Mouse (Mus musculus) forebrain, embryonic 16.5 days (tissue): ENCODE results near the gene Tent5c. TPM values are rescaled to one million over a fixed set of nuclear protein-coding genes. Genes with fewer than 3 reads are reported as not detected.
A peak's percentile ranks its signal among the peaks of the same experiment; 100 is the strongest.

Experiments
- ATAC-seq: fragments of 200-750 bp; cut with Nextera tagmentation; 2 replicates; pipeline ENCODE4 v1.8.0; 2017; ENCODE audit warnings: mild to moderate bottlenecking, moderate library complexity
- H3K27ac ChIP-seq: fragments of 300-500 bp; sonication (generic); 2 replicates; pipeline ENCODE4 v1.5.1; 2014; ENCODE audit warnings: low read length, control low read depth
- H3K27me3 ChIP-seq: fragments of 300-500 bp; sonication (generic); replicated peaks from 2 replicates; pipeline ENCODE4 v1.6.1; 2014; ENCODE audit warnings: low read length; ENCODE audit not compliant: control insufficient read depth, insufficient read depth
- H3K36me3 ChIP-seq: fragments of 300-500 bp; sonication (generic); 2 replicates; pipeline ENCODE4 v1.6.1; 2014; ENCODE audit not compliant: control insufficient read depth, insufficient read depth
- H3K4me1 ChIP-seq: fragments of 300-500 bp; sonication (generic); replicated peaks from 2 replicates; pipeline ENCODE4 v1.6.1; 2014; ENCODE audit warnings: low read length; ENCODE audit not compliant: control insufficient read depth, insufficient read depth
- H3K4me2 ChIP-seq: fragments of 300-500 bp; sonication (generic); 2 replicates; pipeline ENCODE4 v1.6.1; 2014; ENCODE audit warnings: mild to moderate bottlenecking, low read length, control low read depth
- H3K4me3 ChIP-seq: fragments of 300-500 bp; sonication (generic); replicated peaks from 2 replicates; pipeline ENCODE4 v1.5.1; 2014; ENCODE audit warnings: mild to moderate bottlenecking, low read length, control low read depth
- H3K9ac ChIP-seq: fragments of 300-500 bp; sonication (generic); replicated peaks from 2 replicates; pipeline ENCODE4 v1.6.1; 2014; ENCODE audit warnings: low read depth, low read length, control low read depth
- H3K9me3 ChIP-seq: fragments of 300-500 bp; sonication (generic); 2 replicates; pipeline ENCODE4 v1.6.1; 2016; ENCODE audit warnings: low read length; ENCODE audit not compliant: control insufficient read depth
- WGBS: fragments of 180-500 bp; shearing (Covaris S2); extraction: QIAGEN DNeasy Blood & Tissue Kit; methylation state at CpG from one replicate; pipeline ENCODE4 v1.1.7; 2014; 5-methylcytosine and 5-hydroxymethylcytosine counted together
- polyA plus RNA-seq: library from polyadenylated mRNA; unstranded; fragments of >200 nt; fragmentation: Nextera tagmentation; extraction: Ambion mirVana; gene quantifications from 2 replicates; pipeline ENCODE4 v1.2.1, GENCODE M21; 2015

Gene Tent5c
- polyA plus RNA-seq, 1 experiment from 2014 or later = 3.5 TPM

GRCm38 (mm10) chr3:100521626-100522025 lies 32.5 kb upstream of the Tent5c start:
- Histone ChIP-seq H3K4me2 (no peak overlapping the region), H3K27ac (no peak overlapping the region), H3K4me1 (no peaks in the 10 kb centered on the region), H3K9me3 (no peaks in the 10 kb centered on the region), H3K36me3 (no peaks in the 10 kb centered on the region), H3K4me3 (no peak overlapping the region), H3K27me3 (no peaks in the 10 kb centered on the region), H3K9ac (no peak overlapping the region)
- ATAC-seq = no peak
- 59% methylated on average over 1 of the region's 1 CpGs for WGBS

- no peak overlapping the region for H3K4me3 ChIP-seq
- H3K27ac ChIP-seq = no peak overlapping the region
- H3K9me3 ChIP-seq = no peaks in the 10 kb centered on the region
- H3K27me3 ChIP-seq = no peaks in the 10 kb centered on the region
- H3K4me1 ChIP-seq = no peaks in the 10 kb centered on the region
- no peaks in the 10 kb centered on the region for H3K36me3 ChIP-seq
- WGBS = 82% methylated on average over 5 of the region's 5 CpGs
- H3K4me2 ChIP-seq = no peak overlapping the region
- ATAC-seq = no peak
- no peak overlapping the region for H3K9ac ChIP-seq
These were observed 26.6 kb upstream of the Tent5c start for GRCm38 (mm10) chr3:100515754-100516141.

- H3K4me2 ChIP-seq = no peak overlapping the region
- 66% methylated on average over 8 of the region's 8 CpGs for WGBS
- no peaks in the 10 kb centered on the region for H3K27me3 ChIP-seq
- no peaks in the 10 kb centered on the region for H3K36me3 ChIP-seq
- H3K27ac ChIP-seq = no peak overlapping the region
- H3K4me3 ChIP-seq = no peak overlapping the region
- no peaks in the 10 kb centered on the region for H3K9me3 ChIP-seq
- no peaks in the 10 kb centered on the region for H3K4me1 ChIP-seq
- H3K9ac ChIP-seq = no peak overlapping the region
- no peak for ATAC-seq
These were observed 26.1 kb upstream of the Tent5c start for GRCm38 (mm10) chr3:100515093-100515753.

- ATAC-seq = no peak
- H3K9me3 ChIP-seq = no peaks in the 10 kb centered on the region
- H3K4me2 ChIP-seq = no peak overlapping the region
- WGBS = 71% methylated on average over 4 of the region's 4 CpGs
- no peaks in the 10 kb centered on the region for H3K36me3 ChIP-seq
- no peak overlapping the region for H3K9ac ChIP-seq
- H3K4me3 ChIP-seq = no peak overlapping the region
- no peak overlapping the region for H3K27ac ChIP-seq
- H3K27me3 ChIP-seq = no peaks in the 10 kb centered on the region
- no peaks in the 10 kb centered on the region for H3K4me1 ChIP-seq
These were observed 18.1 kb upstream of the Tent5c start for GRCm38 (mm10) chr3:100507174-100507573.

- WGBS = 78% methylated on average over 2 of the region's 2 CpGs
- Histone ChIP-seq H3K4me3 (no peak overlapping the region), H3K9me3 (no peaks in the 10 kb centered on the region), H3K4me2 (no peak overlapping the region), H3K27me3 (no peaks in the 10 kb centered on the region), H3K36me3 (no peaks in the 10 kb centered on the region), H3K27ac (no peak overlapping the region), H3K9ac (no peak overlapping the region), H3K4me1 (no peaks in the 10 kb centered on the region)
- no peak for ATAC-seq
These were observed 17.6 kb upstream of the Tent5c start for GRCm38 (mm10) chr3:100506715-100507114.

- no peak for ATAC-seq
- H3K4me1 ChIP-seq = no peaks in the 10 kb centered on the region
- no peaks in the 10 kb centered on the region for H3K36me3 ChIP-seq
- no peak overlapping the region for H3K27ac ChIP-seq
- no peak overlapping the region for H3K9ac ChIP-seq
- H3K9me3 ChIP-seq = no peaks in the 10 kb centered on the region
- no peaks in the 10 kb centered on the region for H3K27me3 ChIP-seq
- H3K4me2 ChIP-seq = no peak overlapping the region
- H3K4me3 ChIP-seq = no peak overlapping the region
- whole genome bisulfite sequencing = 79% methylated on average over 6 of the region's 6 CpGs
These were observed 14.8 kb upstream of the Tent5c start for GRCm38 (mm10) chr3:100503882-100504281.

- Histone ChIP-seq H3K27ac (no peak overlapping the region), H3K4me1 (no peaks in the 10 kb centered on the region), H3K36me3 (no peaks in the 10 kb centered on the region), H3K9me3 (no peaks in the 10 kb centered on the region), H3K27me3 (no peaks in the 10 kb centered on the region), H3K4me2 (no peak overlapping the region), H3K9ac (no peak overlapping the region), H3K4me3 (no peak overlapping the region)
- WGBS = 87% methylated on average over 6 of the region's 6 CpGs
- no peak for ATAC-seq
These were observed 13.4 kb upstream of the Tent5c start for GRCm38 (mm10) chr3:100502516-100502915.

- ATAC-seq = no peak
- no peak overlapping the region for H3K27ac ChIP-seq
- H3K9me3 ChIP-seq = no peaks in the 10 kb centered on the region
- H3K36me3 ChIP-seq = no peaks in the 10 kb centered on the region
- no peak overlapping the region for H3K9ac ChIP-seq
- no peaks in the 10 kb centered on the region for H3K4me1 ChIP-seq
- H3K4me2 ChIP-seq = no peak overlapping the region
- no peaks in the 10 kb centered on the region for H3K27me3 ChIP-seq
- no peak overlapping the region for H3K4me3 ChIP-seq
These were observed 12.8 kb upstream of the Tent5c start for GRCm38 (mm10) chr3:100501899-100502298.

- no peak for ATAC-seq
- 67% methylated on average over 3 of the region's 3 CpGs for WGBS
- H3K27me3 ChIP-seq = no peaks in the 10 kb centered on the region; the same call in 1 of the 2 replicates
These were observed 7.0 kb upstream of the Tent5c start for GRCm38 (mm10) chr3:100496081-100496480.

GRCm38 (mm10) chr3:100495456-100495855 lies 6.3 kb upstream of the Tent5c start:
- Histone ChIP-seq H3K9ac (no peak overlapping the region), H3K4me2 (no peak overlapping the region), H3K36me3 (no peaks in the 10 kb centered on the region), H3K4me1 (0 out of 2 replicates have a peak, but pooled peaks cover 2% of the 10 kb centered on the region), H3K4me3 (no peak overlapping the region), H3K27me3 (no peaks in the 10 kb centered on the region; the same call in 1 of the 2 replicates), H3K27ac (no peak overlapping the region), H3K9me3 (no peaks in the 10 kb centered on the region)
- ATAC-seq = peak; percentile 69
- WGBS = 82% methylated on average over 16 of the region's 16 CpGs

More at GRCm38 (mm10) chr3:100496081-100496480, 7.0 kb upstream of the Tent5c start:
- Histone ChIP-seq H3K27ac (no peak overlapping the region), H3K9ac (no peak overlapping the region), H3K4me1 (0 out of 2 replicates have a peak, but pooled peaks cover 2% of the 10 kb centered on the region), H3K9me3 (no peaks in the 10 kb centered on the region), H3K4me3 (no peak overlapping the region), H3K36me3 (no peaks in the 10 kb centered on the region), H3K4me2 (no peak overlapping the region)
